Mouse (Mus musculus) megakaryocyte, embryonic 14.5 days (primary cell): ENCODE measurements around the gene St8sia1. TPM values are rescaled to one million over a fixed set of nuclear protein-coding genes. Genes with fewer than 3 reads are reported as not detected.

Experiments
- H3K27me3 ChIP-seq: replicated peaks from 2 replicates; pipeline ENCODE3; 2012; ENCODE audit warnings: inconsistent platforms
- H3K36me3 ChIP-seq: replicated peaks from 2 replicates; pipeline ENCODE3; 2012; ENCODE audit warnings: low read length, inconsistent platforms, mixed read lengths
- H3K4me1 ChIP-seq: 2 replicates; pipeline ENCODE4 v1.6.1; 2012; ENCODE audit warnings: inconsistent platforms
- H3K4me3 ChIP-seq: replicated peaks from 2 replicates; pipeline ENCODE3; 2012; ENCODE audit warnings: moderate library complexity, mild to moderate bottlenecking, inconsistent platforms
- H3K9me3 ChIP-seq: 2 replicates; pipeline ENCODE4 v1.6.1; 2012; ENCODE audit warnings: inconsistent platforms
- FLI1 ChIP-seq: IDR thresholded peaks from 2 replicates; pipeline ENCODE4 v1.6.1; 2012; ENCODE audit warnings: low read length, inconsistent platforms, mixed read lengths
- GATA1 ChIP-seq: IDR thresholded peaks from 3 replicates; pipeline ENCODE4 v1.6.1; 2012; ENCODE audit warnings: mixed read lengths, low read length, inconsistent platforms, borderline replicate concordance
- polyA plus RNA-seq: library from polyadenylated mRNA; stranded (reverse); fragments of >175 nt; gene quantifications from 2 replicates; pipeline ENCODE4 v1.2.3, GENCODE M21; 2012; ENCODE audit warnings: low replicate concordance; ENCODE audit not compliant: insufficient read depth

St8sia1 gene
- polyA plus RNA-seq, 1 experiment: 0.04 TPM

- Histone ChIP-seq H3K9me3 (no peaks in the 10 kb centered on the region), H3K27me3 (peaks cover 2% of the 10 kb centered on the region), H3K4me3 (no peak overlapping the region), H3K36me3 (no peaks in the 10 kb centered on the region), H3K4me1 (peaks cover 20% of the 10 kb centered on the region)
- TF ChIP-seq GATA1 (no peak), FLI1 (no peak)
Observed at GRCm38 (mm10) chr6:142855761-142856160, 108.5 kb downstream of the St8sia1 start.

GRCm38 (mm10) chr6:142852419-142853377 is 111.6 kb downstream of the St8sia1 start:
- Histone ChIP-seq H3K4me1 (peaks cover 24% of the 10 kb centered on the region), H3K36me3 (no peaks in the 10 kb centered on the region), H3K9me3 (no peaks in the 10 kb centered on the region), H3K27me3 (peaks cover 2% of the 10 kb centered on the region), H3K4me3 (no peak overlapping the region)
- TF ChIP-seq GATA1 (no peak), FLI1 (no peak)

- Histone ChIP-seq H3K9me3 (no peaks in the 10 kb centered on the region), H3K36me3 (no peaks in the 10 kb centered on the region)
- TF ChIP-seq GATA1 (no peak), FLI1 (no peak)
Observed at GRCm38 (mm10) chr6:142850436-142850835, 113.8 kb downstream of the St8sia1 start.

GRCm38 (mm10) chr6:142849326-142849725 is 114.9 kb downstream of the St8sia1 start:
- peaks cover 19% of the 10 kb centered on the region for H3K4me1 ChIP-seq
- TF ChIP-seq FLI1: no peak
- TF ChIP-seq GATA1: no peak
- no peaks in the 10 kb centered on the region; the same call in 1 of the 2 replicates for H3K9me3 ChIP-seq

More at GRCm38 (mm10) chr6:142850436-142850835, 113.8 kb downstream of the St8sia1 start:
- H3K27me3 ChIP-seq: peaks cover 2% of the 10 kb centered on the region
- H3K4me3 ChIP-seq: no peak overlapping the region
- peaks cover 19% of the 10 kb centered on the region for H3K4me1 ChIP-seq

DNA sequence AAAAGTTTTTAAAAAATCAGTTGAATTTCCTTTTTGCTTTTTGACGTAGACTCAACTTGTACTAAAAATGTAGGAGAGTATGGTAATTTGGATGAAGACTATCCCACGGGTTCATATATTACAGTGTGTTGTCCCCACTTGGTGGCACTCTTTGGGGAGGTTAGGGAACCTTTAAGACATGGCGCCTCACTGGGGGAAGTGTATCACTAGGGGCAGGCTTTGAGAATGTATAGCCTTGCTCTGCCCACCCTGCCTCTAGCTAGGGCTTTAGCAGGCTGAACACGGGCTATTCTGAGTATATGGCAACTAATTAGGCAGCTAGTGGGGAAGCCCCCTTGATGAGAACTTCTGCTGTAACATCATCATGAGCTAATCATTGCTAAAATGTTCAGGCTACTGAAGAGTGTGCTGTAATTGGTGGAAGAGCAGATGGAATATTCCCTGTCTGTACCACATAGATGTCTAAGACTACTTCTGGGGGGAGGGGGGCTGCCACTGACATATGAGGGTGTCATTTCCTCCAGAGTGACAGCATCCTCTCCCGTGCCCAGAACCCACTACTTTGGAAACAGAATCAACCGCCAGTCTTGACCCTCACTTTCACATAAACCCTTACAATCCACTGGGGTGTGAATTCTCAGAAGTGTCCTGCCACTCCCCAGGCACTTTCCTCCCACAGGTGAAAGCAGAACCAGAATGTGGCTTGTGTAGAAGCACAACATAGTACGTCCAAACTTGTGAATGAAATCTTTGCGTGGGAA is 116.2 kb downstream of the St8sia1 start:
- H3K4me1 ChIP-seq: peaks cover 12% of the 10 kb centered on the region; the same call in 1 of the 2 replicates
- H3K27me3 ChIP-seq: peaks cover 10% of the 10 kb centered on the region
- TF ChIP-seq GATA1: no peak
- no peak for TF ChIP-seq FLI1
- H3K9me3 ChIP-seq: no peaks in the 10 kb centered on the region; the same call in 1 of the 2 replicates
- H3K36me3 ChIP-seq: no peaks in the 10 kb centered on the region
- H3K4me3 ChIP-seq: no peak overlapping the region

More at GRCm38 (mm10) chr6:142849326-142849725, 114.9 kb downstream of the St8sia1 start:
- H3K27me3 ChIP-seq: peaks cover 10% of the 10 kb centered on the region
- no peaks in the 10 kb centered on the region for H3K36me3 ChIP-seq
- no peak overlapping the region for H3K4me3 ChIP-seq

- Histone ChIP-seq H3K9me3 (no peaks in the 10 kb centered on the region; the same call in 1 of the 2 replicates), H3K4me3 (no peak overlapping the region), H3K4me1 (0 out of 2 replicates have a peak, but pooled peaks cover 4% of the 10 kb centered on the region), H3K27me3 (peaks cover 10% of the 10 kb centered on the region), H3K36me3 (no peaks in the 10 kb centered on the region)
- no peak for TF ChIP-seq FLI1
- TF ChIP-seq GATA1: no peak
Observed at GRCm38 (mm10) chr6:142846855-142847254, 117.4 kb downstream of the St8sia1 start.

DNA sequence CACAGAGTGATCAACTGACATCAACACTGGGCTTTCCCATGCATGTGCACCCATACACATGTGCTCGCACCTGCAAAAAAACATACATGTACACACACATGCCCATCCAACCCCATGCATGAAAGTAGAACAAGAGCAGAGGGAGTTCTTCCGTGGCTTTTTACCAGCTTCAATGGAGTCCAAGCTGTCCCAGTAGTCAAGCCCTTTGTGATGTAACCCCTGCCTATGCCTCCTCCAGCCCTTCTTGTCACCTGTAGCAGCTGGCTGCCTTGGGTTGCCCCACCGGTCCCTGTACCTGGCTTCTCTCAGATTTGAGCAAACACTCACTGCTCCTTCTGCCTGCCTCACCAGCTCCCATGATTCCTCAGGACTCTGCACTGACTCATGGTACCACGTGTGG is 119.2 kb downstream of the St8sia1 start:
- TF ChIP-seq FLI1 (no peak), GATA1 (no peak)
- Histone ChIP-seq H3K27me3 (peaks cover 10% of the 10 kb centered on the region), H3K9me3 (no peaks in the 10 kb centered on the region; the same call in 1 of the 2 replicates), H3K4me1 (0 out of 2 replicates have a peak, but pooled peaks cover 4% of the 10 kb centered on the region), H3K4me3 (no peak overlapping the region), H3K36me3 (no peaks in the 10 kb centered on the region)

GRCm38 (mm10) chr6:142844061-142844460 is 120.2 kb downstream of the St8sia1 start:
- no peak for TF ChIP-seq FLI1
- no peak for TF ChIP-seq GATA1
- H3K4me1 ChIP-seq: 0 out of 2 replicates have a peak, but pooled peaks cover 4% of the 10 kb centered on the region
- H3K27me3 ChIP-seq: peaks cover 10% of the 10 kb centered on the region

GRCm38 (mm10) chr6:142838501-142838900 is 125.8 kb downstream of the St8sia1 start:
- H3K36me3 ChIP-seq: no peaks in the 10 kb centered on the region
- no peak for TF ChIP-seq GATA1
- no peak for TF ChIP-seq FLI1
- no peaks in the 10 kb centered on the region for H3K9me3 ChIP-seq
- H3K4me3 ChIP-seq: no peak overlapping the region
- H3K4me1 ChIP-seq: no peaks in the 10 kb centered on the region
- H3K27me3 ChIP-seq: peaks cover 4% of the 10 kb centered on the region

More at GRCm38 (mm10) chr6:142844061-142844460, 120.2 kb downstream of the St8sia1 start:
- H3K36me3 ChIP-seq: no peaks in the 10 kb centered on the region
- no peak overlapping the region for H3K4me3 ChIP-seq
- H3K9me3 ChIP-seq: no peaks in the 10 kb centered on the region; the same call in 1 of the 2 replicates
